Mouse (Mus musculus): ENCODE measurements around the gene Acot7. TPM values are rescaled to one million over a fixed set of nuclear protein-coding genes. Genes with fewer than 3 reads are reported as not detected.

The Acot7 gene
- total RNA-seq, 1 experiment from 2014 or later, result 59.6 TPM

DNA sequence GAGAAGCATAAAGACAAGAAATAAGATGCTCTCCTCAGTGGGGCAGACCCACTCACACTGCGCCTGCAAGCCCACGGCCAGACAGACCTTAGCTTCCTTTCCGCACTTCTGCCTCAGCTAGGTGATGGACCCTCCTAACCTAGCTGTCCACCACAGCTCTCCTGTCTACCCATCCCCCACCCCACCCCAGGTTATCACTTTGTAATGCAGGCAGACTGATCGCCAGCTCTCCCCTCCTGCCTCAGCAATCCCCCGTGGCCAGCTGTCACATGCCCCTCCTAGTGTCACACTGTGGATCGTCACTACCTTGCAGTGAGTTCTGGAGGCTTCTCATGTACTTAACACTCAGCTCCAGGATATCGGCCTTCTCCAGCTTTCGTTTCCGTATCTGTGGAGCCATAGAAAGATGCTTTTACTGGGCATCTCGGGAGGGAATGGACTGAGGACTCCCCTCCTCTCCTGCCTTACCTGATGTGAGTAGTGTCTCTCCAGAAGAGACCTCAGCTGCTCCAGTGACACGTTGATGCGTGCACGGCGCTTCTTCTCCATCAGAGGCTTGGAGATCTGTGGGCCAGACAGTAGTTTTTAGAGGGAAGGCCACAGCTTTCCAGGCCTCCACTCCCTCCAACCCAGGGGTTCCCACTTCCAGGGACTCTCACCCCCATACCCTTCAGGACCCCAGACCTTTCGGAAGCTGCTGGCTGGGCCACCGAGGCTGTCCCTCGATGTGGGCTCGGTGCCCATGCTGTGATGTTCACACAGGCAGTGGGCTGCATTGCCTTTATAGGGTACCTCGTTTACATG, 109.6 kb downstream of the Acot7 start:
- no peak for ATAC-seq (replicated peaks; ENCODE audit: low read depth, poor library complexity, severe bottlenecking)

DNA sequence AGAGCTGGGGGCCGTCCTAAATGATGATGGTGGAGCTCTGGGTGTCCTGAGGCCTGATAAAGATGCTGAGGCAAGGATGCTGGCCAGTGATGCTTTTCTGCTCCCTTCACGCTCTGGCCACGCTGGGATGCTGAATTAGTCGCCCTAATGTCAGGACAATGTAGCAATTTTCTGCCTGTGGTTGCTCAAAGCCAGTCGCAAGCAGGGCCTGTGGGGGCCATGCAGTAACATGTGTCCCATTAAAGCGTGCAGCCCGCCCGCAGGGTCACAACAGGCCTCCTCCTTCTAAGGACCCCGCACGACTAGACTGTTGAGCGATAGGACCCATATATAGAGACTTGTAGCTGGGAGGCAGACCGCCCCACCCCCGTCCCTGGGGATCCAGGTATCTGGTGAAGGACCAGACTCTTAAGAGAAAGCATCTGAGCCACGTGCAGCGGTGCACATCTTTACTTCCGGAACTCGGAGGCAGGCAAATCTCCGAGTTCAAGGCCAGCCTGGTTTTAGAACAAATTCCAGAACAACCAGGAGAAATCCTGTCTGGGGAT, 110.5 kb downstream of the Acot7 start:
- ATAC-seq (replicated peaks; ENCODE audit: low read depth, poor library complexity, severe bottlenecking), result no peak

DNA sequence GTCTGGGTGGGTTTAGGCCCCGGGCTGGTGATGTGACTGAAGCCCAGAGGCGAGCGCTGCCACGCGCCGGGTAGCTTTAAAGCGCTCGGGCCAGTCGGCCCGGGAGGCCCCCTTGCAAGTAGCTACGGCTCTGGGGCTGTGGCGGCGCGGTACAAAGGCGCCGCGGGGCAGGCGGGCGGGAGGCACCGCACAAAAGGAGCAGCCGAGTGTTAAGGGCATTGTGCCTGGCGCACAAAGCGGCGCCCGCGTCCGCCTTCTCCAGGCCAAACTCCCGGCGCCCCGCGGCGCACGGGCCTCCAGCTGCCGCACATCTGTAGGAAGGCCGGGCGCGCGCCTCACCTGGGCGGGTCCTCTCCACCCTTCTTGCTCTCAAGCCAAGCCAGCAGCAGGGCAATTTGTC, 112.5 kb downstream of the Acot7 start:
- ATAC-seq (replicated peaks; ENCODE audit: low read depth, poor library complexity, severe bottlenecking), result no peak

DNA sequence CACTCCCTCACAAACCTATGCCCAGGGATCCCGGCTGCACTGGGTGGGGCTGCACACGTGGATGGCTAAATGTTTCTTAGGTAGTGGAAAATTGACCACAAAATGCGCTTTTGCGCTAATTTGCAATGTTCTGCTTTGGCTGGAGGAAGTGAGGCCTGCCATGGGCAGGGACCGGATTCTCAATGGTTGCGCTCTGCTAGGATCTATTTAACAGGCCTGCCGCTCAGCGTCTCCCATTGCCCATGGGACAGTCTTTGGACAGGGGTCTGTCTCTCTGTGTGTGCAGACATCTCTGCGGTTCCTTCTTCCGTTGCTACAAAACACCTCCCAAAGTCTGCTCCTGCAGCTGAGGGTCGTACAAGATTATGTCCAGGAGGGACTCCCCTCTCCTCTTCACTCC, 113.1 kb downstream of the Acot7 start:
- no peak for ATAC-seq (replicated peaks; ENCODE audit: low read depth, poor library complexity, severe bottlenecking)

DNA sequence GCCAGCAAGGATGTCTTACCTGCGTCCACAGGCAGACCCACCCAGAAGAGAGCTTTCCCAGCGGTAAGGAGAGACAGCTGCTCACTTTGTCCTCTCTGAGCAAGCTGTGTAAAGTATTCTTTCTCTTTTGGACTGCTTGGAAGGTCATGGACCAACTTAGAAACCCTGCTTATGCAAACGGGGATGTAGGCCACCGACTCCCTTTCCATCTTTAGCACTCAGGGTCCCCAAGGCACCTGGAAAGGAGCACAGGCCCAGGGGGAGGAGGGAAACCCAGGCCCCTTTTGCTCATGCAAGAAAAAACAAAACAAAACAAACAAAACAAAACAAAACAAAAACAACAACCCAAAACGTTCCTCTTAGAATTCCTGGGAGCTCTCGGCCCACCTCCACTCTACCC, 113.6 kb downstream of the Acot7 start, which contains the start of gene Hes3:
Hes3 (minus strand) TSS at position 101 of the 400 bp plus-strand sequence.
- ATAC-seq (replicated peaks; ENCODE audit: low read depth, poor library complexity, severe bottlenecking), result no peak

DNA sequence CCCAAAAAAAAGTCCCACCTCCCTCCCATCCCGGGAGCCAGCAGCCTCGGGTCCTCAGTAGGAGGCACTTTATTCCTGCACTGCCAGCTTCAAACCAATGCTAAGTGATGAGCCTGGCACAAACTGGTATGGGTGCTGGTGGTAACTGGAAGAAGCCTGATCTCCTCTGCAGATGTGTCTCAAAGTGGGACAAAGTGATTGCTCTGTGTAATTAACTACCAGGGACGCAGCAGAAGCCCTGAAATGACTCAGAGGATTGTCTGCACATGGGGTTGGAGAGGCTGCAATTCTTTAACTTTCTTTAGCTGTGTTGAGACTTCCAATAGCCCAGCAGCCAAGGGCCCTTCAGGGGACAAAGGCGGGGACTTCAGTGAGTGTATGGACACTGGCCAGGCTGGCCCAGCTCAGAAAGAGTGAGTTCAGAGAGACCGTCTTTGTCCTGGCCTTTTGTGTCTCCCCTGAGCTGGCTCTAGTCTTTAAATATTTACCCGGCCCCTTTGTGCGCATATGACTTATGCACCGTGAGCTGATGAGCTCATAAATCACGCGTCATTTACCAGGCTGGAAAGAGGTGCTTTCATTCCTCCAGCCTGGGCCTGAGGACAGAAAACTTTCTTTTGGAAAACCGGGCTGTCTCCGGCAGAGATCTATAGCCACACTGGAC, 114.3 kb downstream of the Acot7 start:
- ATAC-seq (replicated peaks; ENCODE audit: low read depth, poor library complexity, severe bottlenecking), result no peak

DNA sequence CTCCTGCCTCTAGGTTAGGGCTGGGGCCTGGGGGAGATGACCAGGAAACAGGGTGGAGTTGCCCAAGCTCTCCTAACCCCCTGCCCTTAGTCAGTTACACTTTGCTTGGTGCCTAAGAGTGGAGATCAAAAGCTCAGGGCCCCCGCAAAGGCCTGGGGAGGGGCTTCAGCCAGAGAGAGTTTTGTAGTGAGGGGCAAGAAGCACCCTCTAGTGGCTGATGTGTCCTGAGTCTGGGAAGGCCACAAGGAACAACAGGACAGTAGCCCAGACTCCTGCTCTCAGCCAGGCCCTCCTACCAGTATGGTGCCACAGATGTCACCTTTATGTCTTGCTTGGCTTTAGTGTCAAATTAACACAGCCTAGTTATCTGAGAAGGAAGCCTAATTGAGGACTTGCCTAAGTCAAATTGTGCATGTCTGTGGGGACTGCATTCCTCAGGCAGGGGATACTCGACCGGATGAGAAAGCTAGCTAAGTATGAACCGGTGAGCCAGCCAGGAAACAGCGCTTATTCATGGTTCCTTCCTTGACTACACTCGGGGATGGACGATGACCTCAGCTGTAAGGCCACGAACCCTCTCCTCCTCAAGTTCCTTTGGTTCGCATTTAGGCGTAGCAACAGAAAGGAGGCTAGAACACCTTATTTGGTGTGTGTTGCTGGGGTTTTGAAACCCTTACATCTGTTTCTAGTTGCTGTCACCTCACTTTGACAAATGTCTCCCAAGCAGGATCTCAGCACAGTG, 116.4 kb downstream of the Acot7 start:
- no peak for ATAC-seq (replicated peaks; ENCODE audit: low read depth, poor library complexity, severe bottlenecking)

DNA sequence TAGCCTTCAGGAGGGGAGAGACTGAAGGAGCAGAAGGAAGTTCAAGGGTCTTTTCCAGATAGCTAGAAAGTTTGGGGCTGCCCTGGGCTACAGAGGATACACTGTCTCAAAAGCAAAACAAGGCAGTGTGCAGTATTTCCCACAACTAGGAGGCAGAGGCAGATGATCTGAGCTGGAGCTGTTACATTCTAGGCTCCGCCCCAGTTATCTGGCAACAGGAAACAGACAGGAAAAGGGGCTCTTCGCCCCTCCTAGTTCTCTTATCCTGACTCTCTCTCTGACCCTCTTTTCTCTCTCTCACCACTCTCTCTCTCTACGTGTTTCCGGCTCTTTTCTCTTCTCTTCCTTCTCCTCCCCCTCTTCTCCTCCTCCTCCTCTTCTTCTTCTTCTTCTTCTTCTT, 118.0 kb downstream of the Acot7 start:
- peak; percentile 53 for ATAC-seq (replicated peaks; ENCODE audit: low read depth, poor library complexity, severe bottlenecking)

DNA sequence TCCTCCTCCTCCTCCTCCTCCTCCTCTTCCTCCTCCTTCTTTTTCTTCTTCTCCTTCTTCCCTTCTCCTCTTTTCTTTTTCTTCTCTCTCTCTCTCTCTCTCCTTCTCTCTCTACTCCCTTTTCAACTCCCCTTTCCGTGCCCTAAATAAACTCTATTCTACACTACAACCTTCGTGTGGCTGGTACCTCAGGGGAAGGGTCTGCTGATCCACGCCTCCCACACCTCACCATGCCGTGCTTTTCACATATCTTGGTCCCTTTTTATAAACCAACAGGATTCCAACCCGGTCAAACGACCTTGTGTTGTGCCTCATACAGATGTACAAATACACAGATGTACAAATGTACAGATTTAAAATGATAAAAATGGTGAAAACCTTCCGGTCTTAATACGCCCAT, 118.4 kb downstream of the Acot7 start:
- ATAC-seq (replicated peaks; ENCODE audit: low read depth, poor library complexity, severe bottlenecking), result no peak

DNA sequence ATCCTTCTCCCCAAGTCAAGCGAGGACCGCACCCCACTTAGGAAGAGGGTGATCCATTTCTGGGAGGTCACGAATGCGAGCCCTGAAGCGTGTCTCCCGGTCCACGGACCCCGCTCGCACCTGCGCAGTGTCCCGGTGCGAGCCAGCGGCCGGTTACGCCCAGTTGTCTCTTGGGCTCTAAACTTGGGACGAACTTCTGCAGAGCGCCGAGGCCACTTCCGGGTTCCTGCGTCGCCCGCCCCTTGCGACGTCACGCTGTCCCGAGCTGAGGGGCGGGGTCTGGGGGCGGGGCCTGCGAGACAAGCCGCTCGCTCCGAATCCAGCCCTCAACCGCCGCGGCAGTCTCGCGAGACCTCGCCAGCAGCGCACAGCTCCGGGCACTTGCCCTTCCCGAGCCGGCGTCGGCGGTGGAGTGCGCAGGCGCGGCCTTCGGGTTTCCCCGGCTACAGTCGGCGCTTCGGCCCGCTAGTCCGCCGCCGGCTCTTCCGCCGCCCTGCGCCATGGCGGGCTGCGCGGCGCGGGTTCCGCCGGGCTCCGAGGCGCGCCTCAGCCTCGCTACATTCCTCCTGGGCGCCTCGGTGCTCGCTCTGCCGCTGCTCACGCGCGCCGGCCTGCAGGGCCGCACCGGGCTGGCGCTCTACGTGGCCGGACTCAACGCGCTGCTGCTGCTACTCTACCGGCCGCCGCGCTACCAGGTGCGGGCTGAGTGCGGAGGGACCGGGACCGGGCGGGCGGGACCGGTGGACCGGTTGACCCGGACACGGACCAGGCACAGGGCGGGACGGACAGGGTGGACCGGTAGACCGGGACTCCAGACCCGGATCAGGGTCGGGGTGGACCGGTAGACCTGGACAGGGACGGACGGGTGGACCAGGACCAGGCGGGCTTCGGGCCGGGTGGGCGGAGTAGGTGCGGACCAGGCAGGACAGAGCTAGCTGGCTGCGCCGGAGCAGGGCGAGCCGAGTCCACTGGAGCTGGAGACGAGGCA, 119.2 kb downstream of the Acot7 start, which contains the start of gene Icmt:
Icmt (plus strand) TSS at position 354 of the 988 bp plus-strand sequence.
- ATAC-seq (replicated peaks; ENCODE audit: low read depth, poor library complexity, severe bottlenecking), result peak; percentile 80

DNA sequence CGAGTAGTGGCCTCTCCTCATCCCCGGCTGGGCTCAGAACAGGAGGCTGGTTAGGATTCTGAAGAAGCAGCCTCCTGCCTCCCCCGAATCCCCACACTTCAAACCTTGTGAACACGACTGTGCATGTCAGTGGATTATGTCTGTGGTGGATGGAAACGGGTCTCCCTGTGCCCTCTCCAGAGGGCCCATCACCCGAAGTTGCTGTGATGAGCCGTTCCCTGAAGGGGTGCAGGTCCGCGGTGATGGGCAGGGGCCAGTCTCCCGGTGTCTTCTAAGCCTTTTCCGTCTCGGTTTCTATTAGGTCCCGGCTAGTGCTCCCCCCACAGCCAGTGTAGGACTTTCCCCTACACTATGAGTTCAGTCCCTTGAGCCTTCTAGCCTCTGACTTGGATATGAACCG, 120.9 kb downstream of the Acot7 start:
- no peak for ATAC-seq (replicated peaks; ENCODE audit: low read depth, poor library complexity, severe bottlenecking)

DNA sequence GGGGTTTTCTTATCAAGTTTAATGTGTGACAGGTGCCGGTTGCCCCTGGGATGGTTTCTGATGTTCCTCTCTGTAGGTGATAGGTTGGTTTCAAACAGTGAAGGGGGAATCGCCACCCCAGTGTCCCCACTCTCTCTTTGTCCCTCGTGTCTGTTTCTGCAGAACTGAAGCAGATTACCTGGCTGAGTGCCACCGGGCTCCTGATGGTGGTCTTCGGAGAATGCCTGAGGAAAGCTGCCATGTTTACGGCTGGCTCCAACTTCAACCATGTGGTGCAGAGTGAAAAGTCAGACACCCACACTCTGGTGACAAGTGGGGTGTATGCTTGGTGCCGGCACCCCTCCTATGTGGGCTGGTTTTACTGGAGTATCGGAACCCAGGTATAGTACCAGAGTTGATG, 122.4 kb downstream of the Acot7 start:
- ATAC-seq (replicated peaks; ENCODE audit: low read depth, poor library complexity, severe bottlenecking), result no peak

DNA sequence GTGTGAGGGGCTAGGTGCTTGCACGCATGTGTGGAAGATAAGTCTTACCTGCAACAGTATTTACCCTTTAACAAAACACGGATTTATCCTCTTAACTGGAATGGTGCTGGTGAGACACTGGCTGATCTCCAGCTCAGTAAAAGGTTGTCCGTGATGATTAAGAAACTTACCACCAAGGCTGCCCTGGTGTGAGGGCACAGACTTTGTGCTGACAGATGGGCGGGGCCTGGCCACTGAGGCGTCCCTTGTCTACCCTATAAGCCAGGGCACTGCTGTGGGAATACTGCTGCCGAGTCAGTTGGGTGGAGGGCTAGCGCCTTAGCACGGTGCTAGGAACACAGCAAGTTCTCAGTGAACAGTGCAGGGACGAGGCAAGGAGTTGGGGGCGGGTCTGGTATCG, 124.1 kb downstream of the Acot7 start:
- ATAC-seq (replicated peaks; ENCODE audit: low read depth, poor library complexity, severe bottlenecking), result no peak

DNA sequence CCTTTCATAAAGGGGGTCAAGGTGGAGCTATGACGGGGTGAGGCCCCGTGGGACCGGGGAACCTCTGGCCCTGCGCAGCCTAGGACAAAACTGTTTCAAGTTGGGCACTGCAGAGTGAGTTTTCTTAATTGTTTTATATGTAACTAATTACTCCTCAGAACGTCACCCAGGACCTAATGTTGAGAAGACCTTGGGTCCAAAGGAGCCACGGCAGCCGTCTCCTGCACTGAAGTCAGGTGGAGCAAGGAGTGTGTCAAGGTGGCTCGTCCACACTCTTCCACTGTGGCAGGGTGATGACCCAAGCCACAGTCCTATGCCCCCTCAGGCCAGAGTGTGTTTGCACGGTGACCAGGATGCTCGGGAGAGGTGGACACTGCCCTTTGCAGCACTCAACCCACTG, 125.2 kb downstream of the Acot7 start:
- no peak for ATAC-seq (replicated peaks; ENCODE audit: low read depth, poor library complexity, severe bottlenecking)

DNA sequence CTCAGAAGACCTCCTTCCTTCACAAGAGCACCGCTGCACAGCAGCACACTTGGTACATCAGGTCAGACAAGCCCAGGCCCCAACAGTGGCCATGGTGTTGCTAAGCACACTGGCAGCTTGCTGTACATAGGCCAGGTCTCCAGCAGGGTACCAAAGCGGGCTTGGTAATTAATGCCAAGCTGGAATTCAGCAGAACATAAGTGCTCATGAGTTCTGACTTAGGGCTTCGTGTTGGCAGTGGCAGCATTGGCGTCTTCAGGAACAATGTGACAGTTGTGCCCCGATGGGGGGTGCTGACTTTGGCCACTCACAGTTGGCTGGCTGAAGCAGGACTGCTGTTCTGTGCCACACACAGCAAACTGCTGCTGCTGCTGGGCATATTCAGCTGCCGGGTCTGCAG, 126.8 kb downstream of the Acot7 start:
- ATAC-seq (replicated peaks; ENCODE audit: low read depth, poor library complexity, severe bottlenecking), result no peak

DNA sequence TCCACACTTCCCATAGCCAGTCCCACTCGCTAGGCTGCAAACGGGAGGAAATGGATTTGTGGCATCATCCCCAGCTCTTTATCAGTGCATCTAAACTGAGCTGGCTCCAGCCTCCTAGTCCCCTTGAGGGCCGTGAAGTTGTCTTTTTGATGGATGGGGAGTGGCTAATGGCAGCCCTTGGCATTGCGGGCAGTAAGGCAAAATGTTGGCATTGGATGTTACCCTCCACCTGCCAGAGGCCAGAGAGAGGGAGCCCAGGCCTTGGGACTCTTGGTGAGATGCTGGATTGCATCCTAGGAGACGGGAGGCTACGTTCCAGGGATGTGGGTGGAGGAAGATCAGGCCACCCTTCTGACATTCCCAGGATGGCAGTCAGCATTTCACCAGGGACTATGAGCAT, 128.1 kb downstream of the Acot7 start:
- no peak for ATAC-seq (replicated peaks; ENCODE audit: low read depth, poor library complexity, severe bottlenecking)

DNA sequence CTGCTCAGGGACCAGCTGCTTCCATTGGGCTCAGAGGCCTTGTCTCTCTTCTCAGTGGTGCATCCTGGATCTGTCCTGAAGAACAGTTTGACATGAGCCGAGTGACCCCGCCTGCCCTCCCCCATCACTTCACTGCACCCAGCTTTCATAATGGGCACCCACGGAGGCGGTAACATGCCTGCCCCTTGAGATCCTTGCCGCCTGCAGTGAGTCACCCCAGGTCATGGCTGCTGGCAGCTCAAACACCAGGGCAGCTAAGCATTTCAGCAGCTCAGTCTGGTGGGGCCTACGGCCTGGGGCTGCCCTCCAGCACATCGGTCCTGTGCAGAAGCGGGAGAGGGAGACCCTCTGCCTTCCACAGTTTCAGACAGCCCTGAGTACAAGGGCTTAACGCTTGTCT, 129.6 kb downstream of the Acot7 start:
- ATAC-seq (replicated peaks; ENCODE audit: low read depth, poor library complexity, severe bottlenecking), result no peak

DNA sequence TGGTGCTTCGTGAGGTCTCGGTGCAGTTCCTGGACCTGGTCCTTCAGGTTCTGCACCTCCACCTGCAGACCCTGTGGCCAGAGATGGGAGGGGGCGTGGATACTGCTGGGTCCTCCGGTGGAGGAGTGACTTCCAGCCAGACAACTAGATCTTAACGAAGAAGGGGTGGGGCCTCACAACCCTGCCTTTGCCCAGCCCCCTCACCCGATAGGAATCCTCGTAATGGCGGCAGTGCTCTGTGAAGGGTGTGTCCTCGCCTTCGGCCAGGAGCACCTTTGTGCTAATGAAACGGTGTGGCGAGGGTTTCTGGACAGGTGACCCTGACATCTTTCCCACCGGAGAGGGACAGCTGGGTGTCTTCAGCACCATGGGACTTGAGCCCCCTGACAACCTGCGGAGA, 134.3 kb downstream of the Acot7 start:
- ATAC-seq (replicated peaks; ENCODE audit: low read depth, poor library complexity, severe bottlenecking), result no peak

DNA sequence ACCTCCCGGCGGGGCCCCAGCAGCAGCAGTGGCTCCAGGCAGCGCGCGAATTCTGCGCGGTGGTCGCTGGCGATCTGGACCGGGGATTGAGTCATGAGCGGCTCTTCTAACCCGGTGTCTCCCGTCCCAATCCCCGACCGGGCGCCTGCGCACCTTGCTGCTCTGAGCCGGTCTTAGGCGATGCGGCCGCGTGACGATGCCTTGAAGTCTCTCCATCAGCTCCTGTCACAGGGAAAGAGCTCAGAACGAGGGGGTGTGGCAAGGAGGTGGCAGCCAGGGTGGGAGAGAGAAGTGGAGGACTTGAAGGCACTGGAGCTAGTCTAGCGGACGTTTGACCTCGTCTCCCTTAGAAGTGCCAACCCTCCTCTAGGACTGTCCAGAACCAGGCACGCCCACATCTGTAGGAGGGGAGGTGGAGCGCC, 135.3 kb downstream of the Acot7 start:
- ATAC-seq (replicated peaks; ENCODE audit: low read depth, poor library complexity, severe bottlenecking), result peak; percentile 31

Data from common myeloid progenitor, adult 5-6 weeks (primary cell).